Mouse (Mus musculus): ENCODE measurements around the gene Fzd5.

DNA sequence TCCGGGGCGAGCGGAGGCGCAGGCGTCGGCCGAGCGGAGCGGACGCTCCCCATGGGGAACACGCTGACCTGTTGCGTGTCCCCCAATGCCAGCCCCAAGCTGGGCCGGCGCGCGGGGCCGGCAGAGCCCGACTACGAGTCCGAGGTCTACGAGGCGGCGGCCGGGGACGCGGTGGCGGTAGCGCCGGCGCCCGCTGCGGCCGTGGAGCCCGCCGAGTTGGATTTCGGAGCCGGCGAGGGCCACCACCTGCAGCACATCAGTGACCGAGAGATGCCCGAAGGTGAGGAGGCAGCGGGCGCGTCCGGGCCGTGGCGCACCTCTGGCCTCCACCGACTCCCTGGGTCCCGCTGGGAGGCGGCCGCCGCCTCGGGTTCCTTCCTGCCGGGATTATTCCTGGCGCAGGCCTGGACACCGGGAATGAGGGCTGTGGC is 46.4 kb downstream of the Fzd5 start:
- no peak for TF ChIP-seq POLR2AphosphoS5 (IDR thresholded peaks at IDR 0.05; ENCODE audit: insufficient replicate concordance, low read depth, low read length)
- TF ChIP-seq CTCF (IDR thresholded peaks at IDR 0.05; ENCODE audit: low read depth, low read length) = no peak
- no peak for TF ChIP-seq GATA1 (IDR thresholded peaks at IDR 0.05; ENCODE audit: borderline replicate concordance, low read length)
- TF ChIP-seq TAL1 (conservative IDR thresholded peaks at IDR 0.05; ENCODE audit: low read depth, low read length) = no peak
- no peak for TF ChIP-seq GATA2 (IDR thresholded peaks at IDR 0.05; ENCODE audit: borderline replicate concordance, low read depth, low read length)
